Mouse (Mus musculus) gastrocnemius, postnatal 36 days (tissue): Measurements from ENCODE around the gene Ildr1. TPM values are rescaled to one million over a fixed set of nuclear protein-coding genes. Genes with fewer than 3 reads are reported as not detected.

Experiments used
- DNase-seq, 2 experiments: peaks; one replicate each; pipeline ENCODE4 v3.0.0; 2022
- intact Hi-C: fragments of 180-260 bp; cut with DNase I; formaldehyde crosslinking; loops from one replicate; pipeline ENCODE4 v1.15.1; 2025
- total RNA-seq, 2 experiments: library from RNA; stranded (reverse); gene quantifications; 2 replicates each; pipeline ENCODE4 v1.2.3; 2021

Gene Ildr1
- total RNA-seq, 2 experiments from 2014 or later, result not detected

DNA sequence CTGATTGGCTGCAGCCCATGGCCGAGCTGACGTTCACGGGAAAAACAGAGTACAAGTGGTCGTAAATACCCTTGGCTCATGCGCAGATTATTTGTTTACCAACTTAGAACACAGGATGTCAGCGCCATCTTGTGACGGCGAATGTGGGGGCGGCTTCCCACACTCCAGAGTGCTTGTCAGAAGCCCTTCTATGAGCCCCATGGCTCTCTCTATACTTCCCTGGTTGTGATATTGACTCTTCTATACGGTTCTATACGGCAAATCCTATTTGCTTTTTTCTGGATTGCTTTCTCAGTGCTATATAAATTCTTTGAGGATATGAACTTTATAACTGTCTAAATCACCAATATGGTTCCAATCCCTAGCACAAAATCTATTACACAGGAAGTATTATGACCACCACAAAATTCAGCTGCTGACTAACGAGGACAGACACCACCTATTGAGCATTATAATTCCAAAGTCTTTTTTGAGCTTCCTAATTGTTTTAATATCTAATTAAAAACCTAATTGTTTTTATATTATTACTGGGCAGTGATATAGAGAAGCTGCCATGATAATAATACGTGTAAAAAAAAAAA, 76.5 kb downstream of the Ildr1 start:
- no peak for DNase-seq

DNA sequence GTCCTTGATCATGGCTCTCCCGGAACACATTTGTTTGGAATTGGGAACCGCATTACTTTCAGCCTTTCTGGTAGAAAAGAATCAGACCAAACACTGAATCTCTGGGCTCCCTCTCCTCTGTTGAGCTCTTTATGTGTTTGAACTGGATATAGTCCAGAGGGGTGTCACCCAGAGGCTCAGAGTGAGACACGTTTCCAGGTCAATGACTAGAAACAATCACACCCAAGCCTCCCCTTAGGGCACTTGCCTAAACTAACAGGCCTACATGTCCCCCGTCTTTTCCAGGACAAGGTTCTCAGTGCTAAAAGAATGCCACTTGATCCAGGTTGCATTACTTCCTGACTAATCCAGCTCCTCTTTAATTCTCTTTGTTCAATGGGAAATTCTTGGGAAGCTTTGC, 77.1 kb downstream of the Ildr1 start:
- intact Hi-C loops, result no loop called here
- no peak for DNase-seq

More for the DNA sequence above, 76.5 kb downstream of the Ildr1 start:
- intact Hi-C loops, result no loop called here

- DNase-seq, result no peak
- intact Hi-C loops, result no loop called here
These were observed 77.5 kb downstream of the Ildr1 start for GRCm38 (mm10) chr16:36771244-36771643.

DNA sequence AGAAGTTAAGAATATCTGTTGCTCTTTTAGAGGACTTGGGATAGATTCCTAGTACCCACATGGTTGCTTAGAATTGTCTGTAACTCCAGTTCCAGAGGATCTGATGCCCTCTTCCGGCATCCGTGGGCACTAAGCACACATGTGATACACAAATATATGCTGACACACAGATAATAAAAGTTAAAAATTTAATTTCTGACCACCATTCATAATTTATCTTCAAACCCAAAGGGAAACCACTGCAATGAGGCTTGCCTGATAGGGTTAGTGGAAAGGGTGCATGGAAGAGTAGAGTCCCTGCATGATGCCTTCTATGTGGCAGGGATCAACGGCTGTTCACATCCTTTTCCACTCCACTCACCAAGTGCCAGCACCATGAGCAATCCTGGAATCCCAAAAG, 77.9 kb downstream of the Ildr1 start:
- intact Hi-C loops, result no loop called here
- no peak for DNase-seq

GRCm38 (mm10) chr16:36772996-36773395, 79.2 kb downstream of the Ildr1 start:
- intact Hi-C loops, result no loop called here

DNA sequence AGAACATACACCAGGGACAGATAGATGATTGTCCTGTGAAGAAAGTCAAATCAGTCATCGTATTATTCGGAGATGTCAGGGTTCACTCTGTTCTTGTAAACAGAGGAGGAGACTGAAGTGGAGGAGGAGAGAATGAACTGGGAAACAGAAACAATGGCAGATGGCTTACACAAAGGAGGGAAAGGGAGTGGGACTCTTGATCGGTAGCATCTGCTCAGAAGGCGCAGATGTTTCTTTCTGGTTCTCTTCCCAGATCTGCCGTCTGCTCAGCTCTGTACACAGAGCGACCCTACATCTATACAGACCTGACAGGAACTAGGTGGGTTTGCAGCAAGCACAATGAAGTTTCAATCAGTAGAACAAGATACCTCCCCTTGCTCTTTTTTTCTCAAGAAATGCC, 81.9 kb downstream of the Ildr1 start:
- DNase-seq, result no peak
- intact Hi-C loops, result no loop called here

More at GRCm38 (mm10) chr16:36772996-36773395, 79.2 kb downstream of the Ildr1 start:
- DNase-seq, result no peak

Other genes starting within 250 kb of the Ildr1 start
- gene Stfa3, start 238.6 kb upstream of the Ildr1 start, total RNA-seq, result not detected
- 1 to 10 TPM in 1 of 2 experiments, under 1 TPM in 1; 0.74 to 1.3 TPM for gene Casr, start 131.8 kb upstream of the Ildr1 start, total RNA-seq
- under 1 TPM in 1 of 2 experiments, not detected in 1; 0.26 TPM for gene Cd86, start 27.9 kb upstream of the Ildr1 start, total RNA-seq
- 1 to 10 TPM in 1 of 2 experiments, under 1 TPM in 1; 0.49 to 1.4 TPM for gene Slc15a2, start 91.0 kb downstream of the Ildr1 start, total RNA-seq
- 1 to 10 TPM; 4.5 to 6.0 TPM for gene Iqcb1, start 134.4 kb downstream of the Ildr1 start, total RNA-seq
- not detected for gene Eaf2, start 181.0 kb downstream of the Ildr1 start, total RNA-seq
- 10 to 100 TPM; 19.1 to 24.9 TPM for gene Golgb1, start 181.2 kb downstream of the Ildr1 start, total RNA-seq
- 1 to 10 TPM; 2.9 to 3.2 TPM for gene Hcls1, start 241.0 kb downstream of the Ildr1 start, total RNA-seq